Mouse (Mus musculus): ENCODE measurements around the gene Hyal2. TPM values are rescaled to one million over a fixed set of nuclear protein-coding genes. Genes with fewer than 3 reads are reported as not detected.

The Hyal2 gene
- polyA plus RNA-seq, 1 experiment = 103 TPM

- WGBS = 57% methylated on average over 25 of the region's 25 CpGs
- Histone ChIP-seq H3K4me1 (ENCODE audit: control insufficient read depth, insufficient read depth, low read length) (peaks cover 30% of the 10 kb centered on the region), H3K4me3 (ENCODE audit: insufficient read depth, low read depth, low read length) (no peak overlapping the region), H3K36me3 (ENCODE audit: control insufficient read depth, insufficient read depth, low read length) (no peaks in the 10 kb centered on the region), H3K27me3 (replicated peaks; ENCODE audit: control insufficient read depth, insufficient read depth, low read length) (no peaks in the 10 kb centered on the region), H3K27ac (ENCODE audit: insufficient read depth, low read depth, low read length) (peak overlapping the region; percentile 47)
- DNase-seq = peak; percentile 89
- TF ChIP-seq POLR2A (IDR thresholded peaks at IDR 0.05; ENCODE audit: low read depth, low read length) (no peak), CTCF (conservative IDR thresholded peaks at IDR 0.05; ENCODE audit: insufficient read depth, insufficient read length, low read depth, low read length) (no peak)
Measured at GRCm38 (mm10) chr9:107590058-107590772, 22.5 kb downstream of the Hyal2 start.

- Histone ChIP-seq H3K4me1 (ENCODE audit: control insufficient read depth, insufficient read depth, low read length) (peaks cover 30% of the 10 kb centered on the region), H3K27me3 (replicated peaks; ENCODE audit: control insufficient read depth, insufficient read depth, low read length) (no peaks in the 10 kb centered on the region), H3K4me3 (ENCODE audit: insufficient read depth, low read depth, low read length) (peak overlapping the region; percentile 9; the same call in 1 of the 2 replicates), H3K27ac (ENCODE audit: insufficient read depth, low read depth, low read length) (peak overlapping the region; percentile 63), H3K36me3 (ENCODE audit: control insufficient read depth, insufficient read depth, low read length) (no peaks in the 10 kb centered on the region)
- TF ChIP-seq POLR2A (IDR thresholded peaks at IDR 0.05; ENCODE audit: low read depth, low read length) (no peak), CTCF (conservative IDR thresholded peaks at IDR 0.05; ENCODE audit: insufficient read depth, insufficient read length, low read depth, low read length) (no peak)
- peak; percentile 90 for DNase-seq
- 53% methylated on average over 6 of the region's 6 CpGs for WGBS
Measured at GRCm38 (mm10) chr9:107590773-107591060, 23.0 kb downstream of the Hyal2 start.

- Histone ChIP-seq H3K4me3 (ENCODE audit: insufficient read depth, low read depth, low read length) (no peak overlapping the region), H3K4me1 (ENCODE audit: control insufficient read depth, insufficient read depth, low read length) (peaks cover 40% of the 10 kb centered on the region), H3K27me3 (replicated peaks; ENCODE audit: control insufficient read depth, insufficient read depth, low read length) (no peaks in the 10 kb centered on the region), H3K27ac (ENCODE audit: insufficient read depth, low read depth, low read length) (peak overlapping the region; percentile 65), H3K36me3 (ENCODE audit: control insufficient read depth, insufficient read depth, low read length) (no peaks in the 10 kb centered on the region)
- 76% methylated on average over 11 of the region's 11 CpGs for WGBS
- peak; percentile 93 for DNase-seq
- TF ChIP-seq POLR2A (IDR thresholded peaks at IDR 0.05; ENCODE audit: low read depth, low read length) (no peak), CTCF (conservative IDR thresholded peaks at IDR 0.05; ENCODE audit: insufficient read depth, insufficient read length, low read depth, low read length) (no peak)
Measured at GRCm38 (mm10) chr9:107593101-107593976, 25.6 kb downstream of the Hyal2 start.

GRCm38 (mm10) chr9:107594281-107595062, 26.7 kb downstream of the Hyal2 start:
- Histone ChIP-seq H3K27me3 (replicated peaks; ENCODE audit: control insufficient read depth, insufficient read depth, low read length) (no peaks in the 10 kb centered on the region), H3K4me1 (ENCODE audit: control insufficient read depth, insufficient read depth, low read length) (peaks cover 38% of the 10 kb centered on the region), H3K4me3 (ENCODE audit: insufficient read depth, low read depth, low read length) (no peak overlapping the region), H3K36me3 (ENCODE audit: control insufficient read depth, insufficient read depth, low read length) (no peaks in the 10 kb centered on the region), H3K27ac (ENCODE audit: insufficient read depth, low read depth, low read length) (peak overlapping the region; percentile 14; the same call in 1 of the 2 replicates)
- no peak for TF ChIP-seq POLR2A (IDR thresholded peaks at IDR 0.05; ENCODE audit: low read depth, low read length)
- TF ChIP-seq CTCF (conservative IDR thresholded peaks at IDR 0.05; ENCODE audit: insufficient read depth, insufficient read length, low read depth, low read length) = no peak
- 56% methylated on average over 8 of the region's 8 CpGs for WGBS
- DNase-seq = peak; percentile 63

- Histone ChIP-seq H3K27me3 (replicated peaks; ENCODE audit: control insufficient read depth, insufficient read depth, low read length) (no peaks in the 10 kb centered on the region), H3K4me1 (ENCODE audit: control insufficient read depth, insufficient read depth, low read length) (peaks cover 29% of the 10 kb centered on the region), H3K27ac (ENCODE audit: insufficient read depth, low read depth, low read length) (peak overlapping the region; percentile 7; the same call in 1 of the 2 replicates), H3K36me3 (ENCODE audit: control insufficient read depth, insufficient read depth, low read length) (no peaks in the 10 kb centered on the region), H3K4me3 (ENCODE audit: insufficient read depth, low read depth, low read length) (no peak overlapping the region)
- TF ChIP-seq POLR2A (IDR thresholded peaks at IDR 0.05; ENCODE audit: low read depth, low read length) = no peak
- no peak for TF ChIP-seq CTCF (conservative IDR thresholded peaks at IDR 0.05; ENCODE audit: insufficient read depth, insufficient read length, low read depth, low read length)
- DNase-seq = peak; percentile 65
- 73% methylated on average over 11 of the region's 11 CpGs for WGBS
Measured at GRCm38 (mm10) chr9:107596619-107597569, 29.1 kb downstream of the Hyal2 start.

GRCm38 (mm10) chr9:107598385-107598784, 30.6 kb downstream of the Hyal2 start:
- TF ChIP-seq POLR2A (IDR thresholded peaks at IDR 0.05; ENCODE audit: low read depth, low read length) (no peak), CTCF (conservative IDR thresholded peaks at IDR 0.05; ENCODE audit: insufficient read depth, insufficient read length, low read depth, low read length) (no peak)
- H3K27me3 ChIP-seq (replicated peaks; ENCODE audit: control insufficient read depth, insufficient read depth, low read length) = no peaks in the 10 kb centered on the region
- no peak overlapping the region for H3K4me3 ChIP-seq (ENCODE audit: insufficient read depth, low read depth, low read length)
- peaks cover 31% of the 10 kb centered on the region for H3K4me1 ChIP-seq (ENCODE audit: control insufficient read depth, insufficient read depth, low read length)
- H3K36me3 ChIP-seq (ENCODE audit: control insufficient read depth, insufficient read depth, low read length) = no peaks in the 10 kb centered on the region
- WGBS = 49% methylated on average over 5 of the region's 5 CpGs
- H3K27ac ChIP-seq (ENCODE audit: insufficient read depth, low read depth, low read length) = peak overlapping the region; percentile 74
- peak; percentile 83 for DNase-seq
